ENCODE assay signal across 8 mouse cellular contexts in the genomic region with DNA sequence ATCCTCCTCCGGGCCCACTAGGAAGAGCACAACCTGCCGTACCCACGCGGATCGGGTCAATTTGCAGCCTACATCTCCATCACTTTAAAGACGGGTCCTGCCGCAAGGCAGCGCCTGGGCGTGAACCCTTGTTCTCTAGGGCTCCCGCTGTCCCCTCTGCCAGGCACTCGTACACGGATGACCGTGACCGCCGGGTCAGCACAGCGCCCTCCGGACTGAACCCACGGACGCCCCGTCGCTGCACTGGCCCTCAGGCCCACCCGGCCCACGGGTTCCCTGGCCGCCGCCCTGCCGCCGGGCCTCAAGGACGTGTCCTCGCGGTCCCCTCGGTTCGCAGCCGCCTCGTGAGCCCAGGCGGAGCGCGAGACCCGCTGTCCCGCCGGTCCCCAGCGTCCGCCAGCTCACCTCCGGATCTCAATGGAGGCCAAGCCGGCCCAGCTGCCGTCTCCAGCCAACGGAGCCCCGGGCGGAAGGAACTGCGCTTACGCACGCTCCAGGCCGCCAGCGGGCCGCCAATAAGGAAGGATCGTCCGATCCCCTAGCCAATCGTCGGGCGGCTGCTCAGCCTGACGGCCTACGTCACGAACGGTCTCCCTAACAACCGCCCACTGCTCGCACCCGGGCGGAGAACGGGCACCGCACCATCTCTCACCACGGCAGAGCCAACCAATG. TPM values are rescaled to one million over a fixed set of nuclear protein-coding genes. Genes with fewer than 3 reads are reported as not detected.
A peak's percentile ranks its signal among the peaks of the same experiment; 100 is the strongest.
DNase-seq lines count a peak whose midpoint lies in the region; ATAC-seq and TF ChIP-seq lines count a peak whose summit lies in the region.

A gene (minus strand): TSS at position 531 of the 672 bp plus-strand sequence.

- H3K4me2 ChIP-seq in embryonic facial prominence, embryonic 14.5 days (ENCODE audit: low read depth, low read length): peak within 1 kb of the TSS; percentile 65
- peak within 1 kb of the TSS; percentile 72 for H3K4me2 ChIP-seq in limb, embryonic 13.5 days (replicated peaks)
- H3K4me2 ChIP-seq in midbrain, embryonic 16.5 days (ENCODE audit: low read length): peak within 1 kb of the TSS; percentile 64

- peak; percentile 100 for ATAC-seq in embryonic facial prominence, embryonic 14.5 days (ENCODE audit: low read depth)
- ATAC-seq in limb, embryonic 13.5 days (ENCODE audit: low FRiP score, low read depth): peak; percentile 100
- peak; percentile 100 for ATAC-seq in midbrain, embryonic 16.5 days

- H3K27me3 ChIP-seq in embryonic facial prominence, embryonic 14.5 days (replicated peaks; ENCODE audit: control insufficient read depth, insufficient read depth, low read length): no peaks in the 10 kb centered on the region
- no peaks in the 10 kb centered on the region for H3K27me3 ChIP-seq in heart, adult 2 months (ENCODE audit: control insufficient read depth, insufficient read depth, low read length)
- H3K27me3 ChIP-seq in limb, embryonic 13.5 days: no peaks in the 10 kb centered on the region
- H3K27me3 ChIP-seq in midbrain, embryonic 16.5 days (ENCODE audit: control insufficient read depth, insufficient read depth, low read depth, low read length): no peaks in the 10 kb centered on the region

- under 1% methylated on average over 42 of the region's 70 CpGs for WGBS in embryonic facial prominence, embryonic 14.5 days
- under 1% methylated on average over 70 of the region's 70 CpGs for WGBS in heart, adult 2 months
- WGBS in limb, embryonic 13.5 days: under 1% methylated on average over 69 of the region's 70 CpGs
- WGBS in midbrain, embryonic 16.5 days: under 1% methylated on average over 70 of the region's 70 CpGs

- H3K9me3 ChIP-seq in embryonic facial prominence, embryonic 14.5 days (ENCODE audit: control insufficient read depth, low read length): no peaks in the 10 kb centered on the region
- H3K9me3 ChIP-seq in limb, embryonic 13.5 days: no peaks in the 10 kb centered on the region
- no peaks in the 10 kb centered on the region for H3K9me3 ChIP-seq in midbrain, embryonic 16.5 days (replicated peaks; ENCODE audit: control insufficient read depth, low read length, poor library complexity, severe bottlenecking)

- H3K79me2 ChIP-seq in heart, adult 2 months (replicated peaks; ENCODE audit: control insufficient read depth, insufficient read depth, low read length): peaks cover 2% of the 10 kb centered on the region; the same call in 1 of the 2 replicates

- H3K4me1 ChIP-seq in embryonic facial prominence, embryonic 14.5 days (ENCODE audit: control insufficient read depth, insufficient read depth, low read length): peaks cover 23% of the 10 kb centered on the region
- no peaks in the 10 kb centered on the region for H3K4me1 ChIP-seq in heart, adult 2 months (ENCODE audit: control insufficient read depth, insufficient read depth, low read length)
- H3K4me1 ChIP-seq in limb, embryonic 13.5 days: peaks cover 36% of the 10 kb centered on the region
- H3K4me1 ChIP-seq in midbrain, embryonic 16.5 days (ENCODE audit: control insufficient read depth, insufficient read depth, low read length): peaks cover 36% of the 10 kb centered on the region

- H3K4me3 ChIP-seq in embryonic facial prominence, embryonic 14.5 days (ENCODE audit: low read depth, low read length): peak within 1 kb of the TSS; percentile 99
- H3K4me3 ChIP-seq in heart, adult 2 months: peak within 1 kb of the TSS; percentile 80
- peak within 1 kb of the TSS; percentile 99 for H3K4me3 ChIP-seq in limb, embryonic 13.5 days
- H3K4me3 ChIP-seq in midbrain, embryonic 16.5 days (ENCODE audit: low read depth, low read length): peak within 1 kb of the TSS; percentile 99

- DNase-seq in 3T3-L1 (ENCODE audit: low read depth, low spot score): peak; percentile 97
- DNase-seq in adrenal gland, postnatal 4 days (ENCODE audit: low spot score in 2 of 2): peak; percentile 84 to 95
- peak; percentile 99 for DNase-seq in embryonic facial prominence, embryonic 14.5 days (ENCODE audit: low spot score)
- peak; percentile 95 to 99 for DNase-seq in heart, adult 2 months
- peak; percentile 98 for DNase-seq in kidney, adult 8-10 months
- peak; percentile 90 to 96 for DNase-seq in spleen, postnatal 10 days (ENCODE audit: low spot score in 2 of 2)

- H3K9ac ChIP-seq in embryonic facial prominence, embryonic 14.5 days (ENCODE audit: low read depth, low read length): peak within 1 kb of the TSS; percentile 94
- peak within 1 kb of the TSS; percentile 94 for H3K9ac ChIP-seq in heart, adult 2 months (ENCODE audit: low read depth, low read length)
- peak within 1 kb of the TSS; percentile 96 for H3K9ac ChIP-seq in limb, embryonic 13.5 days
- H3K9ac ChIP-seq in midbrain, embryonic 16.5 days (ENCODE audit: low read depth, low read length): peak within 1 kb of the TSS; percentile 98

- peak; percentile 72 for TF ChIP-seq POLR2A in heart, adult 2 months (IDR thresholded peaks at IDR 0.05; ENCODE audit: insufficient read depth, low read depth, low read length)

- intact Hi-C loops in heart, adult 2 months (cut with DNase I): loop anchor here (10.0 kb wide), 1 partner anchor 136 kb away; no protein-coding TSS in a partner anchor

- peak within 1 kb of the TSS; percentile 93 for H3K27ac ChIP-seq in embryonic facial prominence, embryonic 14.5 days (replicated peaks; ENCODE audit: low read depth, low read length)
- peak within 1 kb of the TSS; percentile 82 for H3K27ac ChIP-seq in heart, adult 2 months
- peak within 1 kb of the TSS; percentile 90 for H3K27ac ChIP-seq in limb, embryonic 13.5 days
- peak within 1 kb of the TSS; percentile 99 for H3K27ac ChIP-seq in midbrain, embryonic 16.5 days (ENCODE audit: low read length)

- no peak for TF ChIP-seq CTCF in heart, adult 2 months (IDR thresholded peaks at IDR 0.05)

- TF ChIP-seq EP300 in heart, adult 2 months (IDR thresholded peaks at IDR 0.05; ENCODE audit: insufficient read depth, low read depth, low read length): no peak

- peaks cover 12% of the 10 kb centered on the region for H3K36me3 ChIP-seq in embryonic facial prominence, embryonic 14.5 days (ENCODE audit: control insufficient read depth, insufficient read depth, low read length)
- no peaks in the 10 kb centered on the region; the same call in 1 of the 2 replicates for H3K36me3 ChIP-seq in heart, adult 2 months (ENCODE audit: control insufficient read depth, insufficient read depth, low read length)
- peaks cover 9% of the 10 kb centered on the region for H3K36me3 ChIP-seq in limb, embryonic 13.5 days
- H3K36me3 ChIP-seq in midbrain, embryonic 16.5 days (ENCODE audit: control insufficient read depth, insufficient read depth, low read length): peaks cover 5% of the 10 kb centered on the region; the same call in 1 of the 2 replicates

RNA-seq across cellular contexts. Expression of the gene that starts here (rescaled TPM):
- 10 to 100 TPM; 58.9 to 64.1 TPM for total RNA-seq in adrenal gland, postnatal 4 days (2021)
- polyA plus RNA-seq in embryonic facial prominence, embryonic 14.5 days (2014; fragmentation: Nextera tagmentation; extraction: Ambion mirVana): 63.0 and 79.7 TPM in 2 replicates
- total RNA-seq in heart, adult 2 months (2021): 10 to 100 TPM in 1 of 2 experiments, 1 to 10 TPM in 1; 8.4 to 10.0 TPM
- polyA plus RNA-seq in heart, adult 2 months (2012; rRNA removed): 2.7 and 4.6 TPM in 2 replicates
- polyA plus RNA-seq in limb, embryonic 13.5 days (2015; fragmentation: Nextera tagmentation; extraction: Ambion mirVana): 72.6 and 74.0 TPM in 2 replicates
- 240 TPM in 2 replicates for polyA plus RNA-seq in midbrain, embryonic 16.5 days (2015; fragmentation: Nextera tagmentation; extraction: Ambion mirVana)

Comparison
In these comparisons a context has a peak if more than half of its experiments do, and no peak if none do; other contexts are left out.
1. Peak in every context shown above with its lines: DNase-seq, ATAC-seq, H3K4me3 ChIP-seq and H3K27ac ChIP-seq.
2. RNA of the gene that starts here (total RNA-seq): 58.9 to 64.1 TPM in adrenal gland, postnatal 4 days; 8.4 to 10.0 TPM in heart, adult 2 months; every median in the first group is over 4 times any median in the second.
3. RNA of the gene that starts here (polyA plus RNA-seq): 240 TPM in midbrain, embryonic 16.5 days, 72.6 to 74.0 TPM in limb, embryonic 13.5 days and 63.0 to 79.7 TPM in embryonic facial prominence, embryonic 14.5 days; 2.7 to 4.6 TPM in heart, adult 2 months; every median in the first group is over 10 times any median in the second.